Mouse (Mus musculus) T-helper 2 cell (primary cell): Measurements from ENCODE around the gene Gfm1.

Source experiments
- in situ Hi-C: fragments of 300-600 bp; cut with MboI, MseI; formaldehyde crosslinking; loops from one replicate; pipeline ENCODE4 v1.15.1; 2025; ENCODE audit warnings: high pct_unique_total_duplicates

Gene Gfm1

GRCm38 (mm10) chr3:67429999-67430380, at the start of gene Gfm1:
Gfm1 (plus strand) TSS chr3:67430096.
- in situ Hi-C loops = loop anchor here (5.0 kb wide), 1 partner anchor 147 kb away; no protein-coding TSS in a partner anchor

GRCm38 (mm10) chr3:67429338-67429998, 428 bp upstream of the Gfm1 start:
- in situ Hi-C loops = no loop called here

- in situ Hi-C loops = loop anchor here (5.0 kb wide), 1 partner anchor 143 kb away; no protein-coding TSS in a partner anchor
Measured at GRCm38 (mm10) chr3:67434011-67434410, 4.1 kb downstream of the Gfm1 start.

GRCm38 (mm10) chr3:67447143-67447542, 17.2 kb downstream of the Gfm1 start:
- in situ Hi-C loops = no loop called here

- in situ Hi-C loops = no loop called here
Measured at GRCm38 (mm10) chr3:67449660-67450059, 19.8 kb downstream of the Gfm1 start.

- in situ Hi-C loops = no loop called here
Measured at GRCm38 (mm10) chr3:67450601-67451210, 20.8 kb downstream of the Gfm1 start.

- in situ Hi-C loops = loop anchor here (10.0 kb wide), 1 partner anchor 1515 kb away; no protein-coding TSS in a partner anchor
Measured at GRCm38 (mm10) chr3:67459881-67460280, 30.0 kb downstream of the Gfm1 start.

- in situ Hi-C loops = loop anchor here (10.0 kb wide), 1 partner anchor 1517 kb away; no protein-coding TSS in a partner anchor
Measured at GRCm38 (mm10) chr3:67462015-67462414, 32.1 kb downstream of the Gfm1 start.

- in situ Hi-C loops = loop anchor here (10.0 kb wide), 1 partner anchor 1518 kb away; no protein-coding TSS in a partner anchor
Measured at GRCm38 (mm10) chr3:67462578-67462977, 32.7 kb downstream of the Gfm1 start.

- in situ Hi-C loops = loop anchor here (10.0 kb wide), 1 partner anchor 1518 kb away; no protein-coding TSS in a partner anchor
Measured at GRCm38 (mm10) chr3:67463001-67463400, 33.1 kb downstream of the Gfm1 start.

- in situ Hi-C loops = loop anchor here (10.0 kb wide), 1 partner anchor 1519 kb away; no protein-coding TSS in a partner anchor
Measured at GRCm38 (mm10) chr3:67463450-67464372, 33.8 kb downstream of the Gfm1 start, which contains the start of gene Lxn. Lxn (minus strand) TSS chr3:67463926.

GRCm38 (mm10) chr3:67466576-67466975, 36.7 kb downstream of the Gfm1 start:
- in situ Hi-C loops = loop anchor here (10.0 kb wide), 1 partner anchor 1522 kb away; no protein-coding TSS in a partner anchor

- in situ Hi-C loops = loop anchor here (10.0 kb wide), 1 partner anchor 1522 kb away; no protein-coding TSS in a partner anchor
Measured at GRCm38 (mm10) chr3:67467281-67467680, 37.4 kb downstream of the Gfm1 start.

GRCm38 (mm10) chr3:67471408-67472127, 41.7 kb downstream of the Gfm1 start:
- in situ Hi-C loops = no loop called here

GRCm38 (mm10) chr3:67473438-67473837, 43.5 kb downstream of the Gfm1 start:
- in situ Hi-C loops = no loop called here

GRCm38 (mm10) chr3:67479806-67480205, 49.9 kb downstream of the Gfm1 start:
- in situ Hi-C loops = no loop called here

GRCm38 (mm10) chr3:67482400-67482799, 52.5 kb downstream of the Gfm1 start:
- in situ Hi-C loops = no loop called here

GRCm38 (mm10) chr3:67485233-67485632, 55.3 kb downstream of the Gfm1 start:
- in situ Hi-C loops = no loop called here

GRCm38 (mm10) chr3:67490156-67490555, 60.3 kb downstream of the Gfm1 start:
- in situ Hi-C loops = no loop called here

GRCm38 (mm10) chr3:67492086-67492869, 62.4 kb downstream of the Gfm1 start:
- in situ Hi-C loops = no loop called here
